Mouse (Mus musculus) midbrain, embryonic 13.5 days (tissue): ENCODE measurements around the gene Itga8. TPM values are rescaled to one million over a fixed set of nuclear protein-coding genes. Genes with fewer than 3 reads are reported as not detected.
A peak's percentile ranks its signal among the peaks of the same experiment; 100 is the strongest.

Experiments
- ATAC-seq: fragments of 200-750 bp; cut with Nextera tagmentation; 2 replicates; pipeline ENCODE4 v1.8.0; 2017; ENCODE audit warnings: mild to moderate bottlenecking, moderate TSS enrichment, moderate library complexity
- H3K27ac ChIP-seq: fragments of 300-500 bp; sonication (generic); 2 replicates; pipeline ENCODE4 v1.5.1; 2015; ENCODE audit warnings: inconsistent platforms, mild to moderate bottlenecking, moderate library complexity
- H3K27me3 ChIP-seq: fragments of 300-500 bp; sonication (generic); 2 replicates; pipeline ENCODE4 v1.6.1; 2015; ENCODE audit warnings: mild to moderate bottlenecking, inconsistent platforms
- H3K36me3 ChIP-seq: fragments of 300-500 bp; sonication (generic); 2 replicates; pipeline ENCODE4 v1.6.1; 2015; ENCODE audit warnings: mild to moderate bottlenecking, inconsistent platforms
- H3K4me1 ChIP-seq: fragments of 300-500 bp; sonication (generic); replicated peaks from 2 replicates; pipeline ENCODE4 v1.6.1; 2015; ENCODE audit warnings: inconsistent platforms
- H3K4me2 ChIP-seq: fragments of 300-500 bp; sonication (generic); replicated peaks from 2 replicates; pipeline ENCODE4 v1.6.1; 2015; ENCODE audit warnings: moderate library complexity, mild to moderate bottlenecking, inconsistent platforms
- H3K4me3 ChIP-seq: fragments of 300-500 bp; sonication (generic); replicated peaks from 2 replicates; pipeline ENCODE4 v1.5.1; 2015; ENCODE audit warnings: mild to moderate bottlenecking, inconsistent platforms
- H3K9ac ChIP-seq: fragments of 300-500 bp; sonication (generic); replicated peaks from 2 replicates; pipeline ENCODE4 v1.6.1; 2015; ENCODE audit warnings: mild to moderate bottlenecking, inconsistent platforms
- H3K9me3 ChIP-seq: fragments of 300-500 bp; sonication (generic); 2 replicates; pipeline ENCODE4 v1.6.1; 2016; ENCODE audit warnings: mild to moderate bottlenecking, inconsistent platforms
- WGBS: fragments of 180-500 bp; shearing (Covaris S2); methylation state at CpG from one replicate; pipeline ENCODE4 v1.1.7; 2015; 5-methylcytosine and 5-hydroxymethylcytosine counted together
- polyA plus RNA-seq: library from polyadenylated mRNA; unstranded; fragments of >200 nt; fragmentation: Nextera tagmentation; extraction: Ambion mirVana; gene quantifications from 2 replicates; pipeline ENCODE4 v1.2.1, GENCODE M21; 2015

Gene Itga8
- 0.95 and 1.7 TPM in 2 replicates for polyA plus RNA-seq

DNA sequence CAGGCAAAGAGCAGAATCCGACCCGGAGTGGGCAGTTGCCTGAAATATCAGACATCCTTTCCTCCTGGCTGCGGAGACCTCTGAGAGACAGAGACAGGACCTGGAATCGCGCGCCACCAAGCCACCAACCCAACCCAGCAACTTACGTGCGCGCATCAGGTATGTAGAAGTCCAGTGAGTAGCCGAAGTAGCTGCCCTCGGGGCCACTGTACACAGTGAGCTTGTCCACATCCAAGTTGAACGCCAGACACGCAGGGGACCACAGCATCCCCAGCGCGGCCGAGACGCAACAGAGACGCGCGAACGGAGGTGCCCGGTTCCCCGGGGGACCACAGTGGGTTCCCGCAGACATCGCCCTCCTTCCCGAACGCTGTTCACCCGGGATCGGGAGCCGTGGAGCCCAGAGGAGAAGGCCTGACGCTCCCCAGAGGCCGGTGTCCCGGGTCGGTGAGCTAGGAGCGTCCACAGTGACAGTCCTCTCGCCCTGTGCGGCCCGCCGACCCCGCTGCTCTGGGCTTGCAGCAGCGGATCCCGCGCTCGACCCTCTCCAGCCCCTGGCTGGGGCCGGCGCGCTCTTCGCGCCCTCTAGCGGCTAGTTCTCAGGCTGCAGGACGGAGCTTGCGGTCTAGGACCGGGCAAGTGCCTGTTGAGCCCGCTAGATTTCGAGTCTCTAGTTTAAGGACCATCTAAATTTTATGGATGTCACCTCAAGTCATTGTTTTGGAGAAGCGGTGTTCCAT lies at the start of gene Itga8:
TSS of gene Itga8 (minus strand) at position 492 of the 740 bp plus-strand sequence.
- Histone ChIP-seq H3K4me1 (peaks cover 6% of the 10 kb centered on the region), H3K36me3 (no peaks in the 10 kb centered on the region), H3K9me3 (no peaks in the 10 kb centered on the region), H3K27me3 (peaks cover 17% of the 10 kb centered on the region), H3K9ac (peak within 1 kb of the TSS; percentile 73), H3K27ac (no peak within 1 kb of the TSS), H3K4me2 (peak within 1 kb of the TSS; percentile 92), H3K4me3 (peak within 1 kb of the TSS; percentile 70)
- ATAC-seq = peak; percentile 99
- WGBS = under 1% methylated on average over 54 of the region's 56 CpGs

DNA sequence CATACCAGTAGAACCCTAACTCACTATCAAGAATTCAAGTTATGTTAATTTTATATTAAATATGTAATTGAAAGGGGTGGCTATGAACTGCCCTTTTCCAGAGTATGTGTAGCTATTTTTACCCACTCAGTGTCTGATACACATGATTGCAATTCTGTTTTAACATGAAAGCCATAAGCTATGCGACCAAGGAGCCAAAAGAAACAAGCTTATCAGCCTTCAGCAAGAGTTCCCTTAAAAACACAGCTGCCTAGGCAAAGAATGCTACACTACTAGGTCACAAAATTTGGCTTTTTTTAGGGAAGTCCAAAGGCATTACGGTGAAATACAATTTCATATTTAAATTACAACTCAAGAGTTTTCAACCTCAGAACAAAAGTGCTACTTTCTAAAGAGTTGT lies 47.2 kb upstream of the Itga8 start:
- Histone ChIP-seq H3K4me3 (no peak overlapping the region), H3K36me3 (peaks cover 24% of the 10 kb centered on the region), H3K9ac (no peak overlapping the region), H3K9me3 (no peaks in the 10 kb centered on the region; the same call in 1 of the 2 replicates), H3K27me3 (no peaks in the 10 kb centered on the region), H3K4me2 (no peak overlapping the region), H3K27ac (no peak overlapping the region), H3K4me1 (no peaks in the 10 kb centered on the region)
- WGBS = 91% methylated on average over 2 of the region's 2 CpGs
- ATAC-seq = no peak

DNA sequence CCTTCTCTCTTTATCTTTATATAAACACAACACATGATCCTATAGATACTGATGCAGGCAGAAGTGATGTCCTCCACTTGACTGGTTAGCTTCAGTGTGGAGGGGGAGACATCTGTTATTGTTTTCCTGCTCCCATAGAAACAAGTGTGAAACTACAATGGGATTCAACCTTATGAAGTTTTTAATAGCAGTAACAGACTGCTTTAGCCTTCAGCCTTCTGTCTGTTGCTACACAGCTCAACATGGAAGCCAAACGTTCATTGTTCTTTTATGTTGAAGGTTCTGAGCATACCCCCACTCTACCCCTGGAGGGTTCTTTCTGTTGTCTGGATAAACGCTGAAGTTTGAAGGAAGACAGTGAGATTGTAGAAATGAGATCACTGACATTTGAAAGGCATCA lies 30.2 kb upstream of the Itga8 start:
- Histone ChIP-seq H3K4me1 (peaks cover 22% of the 10 kb centered on the region), H3K4me2 (no peak overlapping the region), H3K36me3 (no peaks in the 10 kb centered on the region), H3K27ac (no peak overlapping the region), H3K4me3 (no peak overlapping the region), H3K9me3 (no peaks in the 10 kb centered on the region), H3K27me3 (no peaks in the 10 kb centered on the region), H3K9ac (no peak overlapping the region)
- ATAC-seq = no peak
- 78% methylated on average over 2 of the region's 2 CpGs for WGBS

DNA sequence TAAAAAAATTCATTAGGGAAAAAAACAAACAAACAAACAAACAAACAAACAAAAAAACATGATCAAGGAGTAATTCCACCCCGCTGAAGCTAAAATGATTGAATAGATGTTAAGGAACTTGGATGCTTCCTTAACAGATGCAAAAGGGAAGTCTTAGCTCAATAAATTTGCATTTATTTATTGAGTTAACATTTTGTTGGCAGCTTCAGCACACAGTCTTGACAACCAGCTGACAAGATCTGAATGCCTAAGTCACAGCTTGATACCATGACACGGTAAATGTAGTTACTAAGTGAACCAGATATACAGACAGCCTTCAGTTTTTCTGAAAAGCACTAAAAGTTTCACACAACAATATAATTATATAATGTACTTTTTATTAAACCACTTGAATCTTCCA lies 27.9 kb upstream of the Itga8 start:
- H3K9ac ChIP-seq = no peak overlapping the region
- H3K27me3 ChIP-seq = no peaks in the 10 kb centered on the region
- peaks cover 22% of the 10 kb centered on the region for H3K4me1 ChIP-seq
- no peak overlapping the region for H3K4me2 ChIP-seq
- no peak overlapping the region for H3K27ac ChIP-seq
- no peak for ATAC-seq
- no peaks in the 10 kb centered on the region for H3K9me3 ChIP-seq
- H3K36me3 ChIP-seq = no peaks in the 10 kb centered on the region
- 47% methylated on average over 2 of the region's 2 CpGs for WGBS
- H3K4me3 ChIP-seq = no peak overlapping the region

DNA sequence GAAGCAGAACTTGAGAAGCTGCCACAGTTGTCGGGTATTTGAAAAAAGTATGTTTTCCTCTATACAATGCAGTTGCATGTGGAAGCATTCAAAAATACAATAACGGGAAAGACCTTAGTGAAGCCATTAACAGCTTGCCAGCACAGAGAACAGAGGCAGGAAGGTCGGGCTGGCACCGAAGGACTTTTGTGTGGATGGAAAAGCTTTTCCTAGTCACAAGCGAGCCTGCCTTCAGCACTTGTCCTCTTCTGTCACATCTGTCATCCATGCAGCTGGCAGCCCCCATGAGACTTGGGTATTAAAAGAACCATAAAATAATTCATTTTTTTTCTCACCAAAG lies 27.3 kb upstream of the Itga8 start:
- Histone ChIP-seq H3K27ac (no peak overlapping the region), H3K27me3 (no peaks in the 10 kb centered on the region), H3K9me3 (no peaks in the 10 kb centered on the region), H3K36me3 (no peaks in the 10 kb centered on the region), H3K9ac (no peak overlapping the region), H3K4me3 (no peak overlapping the region), H3K4me1 (peaks cover 22% of the 10 kb centered on the region), H3K4me2 (peak overlapping the region; percentile 53)
- ATAC-seq = no peak
- 33% methylated on average over 5 of the region's 5 CpGs for whole genome bisulfite sequencing

DNA sequence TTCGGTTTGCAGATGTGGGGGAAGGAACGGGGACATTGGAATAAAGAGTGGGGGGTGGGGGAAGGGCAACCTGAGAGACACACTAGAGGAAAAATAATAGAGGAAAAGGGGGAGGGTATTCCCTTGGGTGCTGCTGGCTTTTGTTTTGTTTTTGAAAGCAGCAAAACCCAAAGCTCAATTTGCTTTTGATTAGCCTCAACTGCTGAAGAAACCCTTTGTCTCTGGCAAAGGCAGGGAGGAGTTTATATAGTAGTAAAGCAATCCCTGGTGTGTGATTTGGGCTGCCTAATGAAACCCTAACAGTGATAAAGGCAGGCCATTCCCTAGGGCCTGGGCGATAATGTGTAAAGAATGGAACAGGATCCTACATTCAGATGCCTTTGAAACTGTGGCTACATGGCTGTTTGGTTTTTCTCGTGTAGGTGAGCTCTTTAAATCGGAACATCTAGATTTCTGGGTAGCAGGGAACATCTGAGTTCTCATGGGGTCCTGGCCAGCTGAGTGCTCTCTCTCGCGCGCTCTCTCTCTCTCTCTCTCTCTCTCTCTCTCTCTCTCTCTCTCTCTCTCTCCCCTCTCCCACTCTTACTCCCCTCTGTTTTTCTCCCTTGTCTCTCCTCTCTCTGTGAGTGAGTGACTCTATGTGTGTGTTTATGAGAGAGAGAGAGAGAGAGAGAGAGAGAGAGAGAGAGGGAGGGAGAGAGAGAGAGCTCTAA lies 26.8 kb upstream of the Itga8 start:
- peak overlapping the region; percentile 53 for H3K4me2 ChIP-seq
- peaks cover 22% of the 10 kb centered on the region for H3K4me1 ChIP-seq
- H3K9me3 ChIP-seq = no peaks in the 10 kb centered on the region
- ATAC-seq = peak; percentile 64; the same call in 1 of the 2 replicates
- H3K27me3 ChIP-seq = no peaks in the 10 kb centered on the region
- H3K9ac ChIP-seq = no peak overlapping the region
- H3K4me3 ChIP-seq = no peak overlapping the region
- H3K36me3 ChIP-seq = no peaks in the 10 kb centered on the region
- H3K27ac ChIP-seq = no peak overlapping the region
- 21% methylated on average over 8 of the region's 8 CpGs for WGBS

DNA sequence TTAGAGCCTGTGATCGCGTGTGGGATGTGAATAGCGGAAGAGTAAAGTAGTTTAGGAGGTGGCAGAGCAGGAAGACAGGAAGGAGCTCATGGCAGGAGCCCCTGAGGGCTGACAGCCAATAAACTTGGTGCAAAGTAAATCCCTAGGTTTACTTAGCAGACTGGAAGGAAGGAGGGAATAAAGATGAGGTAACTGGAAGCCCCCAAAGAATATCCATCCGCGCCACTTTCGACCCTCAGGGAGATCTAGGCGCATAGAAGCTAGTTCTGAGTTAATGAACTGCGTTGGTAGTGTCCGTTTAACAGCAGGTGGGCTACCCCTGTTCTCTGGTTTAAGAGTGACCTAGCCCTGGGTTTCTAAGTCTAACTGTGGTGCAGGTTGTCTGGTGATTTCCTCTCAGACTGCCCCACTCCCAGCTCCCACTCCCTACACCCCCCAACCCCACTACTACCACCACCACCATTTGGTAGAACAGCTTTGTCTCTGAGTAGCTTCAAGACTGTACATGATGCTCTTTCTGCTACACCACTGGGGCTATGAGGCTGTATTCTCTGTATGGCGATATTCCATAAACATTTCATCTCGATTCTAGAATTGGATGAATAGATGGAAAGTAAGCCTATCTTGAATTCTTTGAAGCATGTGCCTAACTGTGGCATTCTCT lies 26.1 kb upstream of the Itga8 start:
- H3K9ac ChIP-seq = no peak overlapping the region
- H3K4me1 ChIP-seq = peaks cover 22% of the 10 kb centered on the region
- no peaks in the 10 kb centered on the region for H3K36me3 ChIP-seq
- 28% methylated on average over 11 of the region's 11 CpGs for WGBS
- H3K27me3 ChIP-seq = no peaks in the 10 kb centered on the region
- peak overlapping the region; percentile 53 for H3K4me2 ChIP-seq
- peak; percentile 49 for ATAC-seq
- no peaks in the 10 kb centered on the region for H3K9me3 ChIP-seq
- peak overlapping the region; percentile 31 for H3K4me3 ChIP-seq
- H3K27ac ChIP-seq = no peak overlapping the region

DNA sequence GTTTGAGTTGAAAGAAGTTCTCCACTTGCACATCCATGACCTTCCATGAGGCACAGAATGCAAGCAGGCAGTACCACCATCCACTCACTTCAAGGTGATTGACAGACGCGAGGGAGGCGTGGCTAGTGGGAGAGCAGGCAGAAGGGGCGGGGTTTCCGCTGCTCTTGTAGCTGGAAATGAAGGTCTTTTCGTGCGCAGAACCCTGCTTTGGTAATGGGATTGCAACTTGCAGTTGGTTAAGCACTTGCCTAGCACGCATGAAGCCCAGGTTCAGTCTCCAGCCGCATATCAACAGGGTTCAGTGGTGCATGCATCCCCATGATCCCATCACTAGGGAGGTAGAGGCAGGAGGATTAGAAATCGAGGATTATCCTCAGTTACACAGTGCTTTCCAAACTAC lies 25.5 kb upstream of the Itga8 start:
- 6% methylated on average over 10 of the region's 10 CpGs for WGBS
- H3K4me1 ChIP-seq = peaks cover 22% of the 10 kb centered on the region
- H3K4me2 ChIP-seq = peak overlapping the region; percentile 53
- ATAC-seq = peak; percentile 74
- no peak overlapping the region for H3K27ac ChIP-seq
- no peaks in the 10 kb centered on the region for H3K9me3 ChIP-seq
- peak overlapping the region; percentile 31 for H3K4me3 ChIP-seq
- no peak overlapping the region for H3K9ac ChIP-seq
- no peaks in the 10 kb centered on the region for H3K36me3 ChIP-seq
- H3K27me3 ChIP-seq = no peaks in the 10 kb centered on the region

DNA sequence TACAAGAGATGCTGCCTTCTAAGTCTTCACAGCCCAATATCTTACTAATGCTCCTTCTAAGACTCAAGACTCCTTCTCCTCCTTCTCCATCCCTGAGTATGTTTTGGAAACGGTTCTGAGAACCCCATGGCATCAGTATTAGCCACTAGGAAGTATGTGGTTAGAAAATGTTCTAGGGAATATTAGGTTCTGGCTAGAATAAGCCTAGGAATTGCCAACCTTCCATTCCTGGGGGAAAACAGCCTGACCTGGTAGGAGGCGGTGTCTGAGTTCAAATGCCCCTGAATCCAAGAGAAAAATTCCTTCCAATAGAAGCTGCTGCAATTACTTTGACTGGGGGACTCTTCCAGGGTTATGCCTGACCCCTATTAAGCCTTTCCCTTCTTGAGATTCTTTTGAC lies 24.1 kb upstream of the Itga8 start:
- no peaks in the 10 kb centered on the region for H3K9me3 ChIP-seq
- no peak overlapping the region for H3K27ac ChIP-seq
- no peak for ATAC-seq
- no peak overlapping the region for H3K4me2 ChIP-seq
- WGBS = 80% methylated on average over 2 of the region's 2 CpGs
- H3K9ac ChIP-seq = no peak overlapping the region
- H3K4me1 ChIP-seq = peaks cover 22% of the 10 kb centered on the region
- H3K4me3 ChIP-seq = no peak overlapping the region
- H3K36me3 ChIP-seq = no peaks in the 10 kb centered on the region
- no peaks in the 10 kb centered on the region for H3K27me3 ChIP-seq

DNA sequence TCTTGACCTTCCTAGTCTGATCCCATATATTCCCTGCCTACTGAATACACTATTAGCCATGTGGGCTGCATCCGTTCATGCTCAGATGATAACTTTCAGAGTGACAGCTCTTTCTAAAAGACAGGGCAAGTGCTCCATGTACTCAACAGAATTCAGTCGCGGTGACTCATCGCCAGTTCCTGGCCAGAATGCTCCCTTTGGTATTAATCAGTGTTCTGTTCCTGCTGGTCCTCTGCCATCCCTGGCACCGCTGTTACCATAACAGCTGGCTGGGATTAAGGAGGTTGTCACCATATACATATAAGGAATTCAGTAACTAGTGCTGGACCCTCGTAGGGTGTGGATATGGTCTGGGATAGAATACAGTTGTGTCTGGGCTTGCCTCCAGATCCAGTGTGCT lies 23.7 kb upstream of the Itga8 start:
- Histone ChIP-seq H3K4me1 (peaks cover 22% of the 10 kb centered on the region), H3K36me3 (no peaks in the 10 kb centered on the region), H3K9me3 (no peaks in the 10 kb centered on the region), H3K27me3 (no peaks in the 10 kb centered on the region), H3K9ac (no peak overlapping the region), H3K4me3 (no peak overlapping the region), H3K4me2 (no peak overlapping the region), H3K27ac (no peak overlapping the region)
- 87% methylated on average over 6 of the region's 6 CpGs for WGBS
- ATAC-seq = no peak

DNA sequence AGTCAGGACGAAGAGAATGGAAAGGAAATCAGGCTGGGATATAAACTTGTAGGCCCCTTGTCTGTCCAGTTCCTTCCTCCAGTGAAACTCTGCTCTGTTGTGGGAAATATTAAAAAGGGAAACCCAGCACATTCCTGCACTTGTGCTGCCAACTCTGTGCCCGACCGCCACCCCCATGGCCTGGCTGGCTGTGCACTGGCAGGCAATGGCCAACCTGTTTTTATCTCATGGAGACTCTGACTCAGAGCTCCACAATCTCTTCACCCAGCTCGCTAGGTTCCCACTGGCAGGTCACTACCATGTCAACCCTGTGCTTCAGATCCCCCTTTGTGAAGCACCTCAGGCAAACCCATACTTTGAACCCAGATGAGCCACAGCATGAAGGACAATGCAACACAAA lies 19.2 kb upstream of the Itga8 start:
- WGBS = 87% methylated on average over 4 of the region's 4 CpGs

DNA sequence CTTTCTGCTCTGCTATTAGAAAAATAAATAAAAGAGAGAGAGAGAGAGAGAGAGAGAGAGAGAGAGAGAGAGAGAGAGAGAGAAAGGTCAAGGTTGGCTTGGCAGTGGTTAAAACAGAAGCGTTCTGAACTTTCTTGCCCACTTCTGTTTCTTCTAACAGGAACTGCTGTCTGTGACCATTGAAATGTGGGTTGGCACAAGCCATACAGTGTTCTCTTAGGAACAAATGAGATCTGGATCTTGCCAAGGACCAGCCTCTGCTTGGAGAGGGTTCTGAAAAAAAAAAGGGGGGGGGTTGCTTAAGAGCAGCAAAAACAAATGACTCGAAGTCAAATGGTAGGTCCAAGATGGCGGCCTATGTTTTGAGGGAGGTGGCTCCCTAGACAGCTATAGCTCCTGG lies 17.0 kb upstream of the Itga8 start:
- H3K27me3 ChIP-seq = no peaks in the 10 kb centered on the region
- no peaks in the 10 kb centered on the region for H3K9me3 ChIP-seq
- no peak for ATAC-seq
- H3K4me2 ChIP-seq = no peak overlapping the region
- WGBS = 97% methylated on average over 3 of the region's 3 CpGs
- H3K4me3 ChIP-seq = no peak overlapping the region
- H3K36me3 ChIP-seq = no peaks in the 10 kb centered on the region
- no peak overlapping the region for H3K27ac ChIP-seq
- H3K9ac ChIP-seq = no peak overlapping the region
- 0 out of 2 replicates have a peak, but pooled peaks cover 4% of the 10 kb centered on the region for H3K4me1 ChIP-seq

More for the DNA sequence above, 19.2 kb upstream of the Itga8 start:
- H3K9me3 ChIP-seq = no peaks in the 10 kb centered on the region
- H3K4me3 ChIP-seq = no peak overlapping the region
- no peak overlapping the region for H3K9ac ChIP-seq
- H3K4me1 ChIP-seq = 0 out of 2 replicates have a peak, but pooled peaks cover 4% of the 10 kb centered on the region
- H3K27me3 ChIP-seq = no peaks in the 10 kb centered on the region
- H3K4me2 ChIP-seq = no peak overlapping the region
- no peak for ATAC-seq
- H3K27ac ChIP-seq = no peak overlapping the region
- H3K36me3 ChIP-seq = no peaks in the 10 kb centered on the region
